Mouse (Mus musculus) frontal cortex, postnatal 25 days (tissue): ENCODE data around the gene Rnf2.
"Not testable (repeated sequence)": the region's sequence is repeated elsewhere in the genome, so short reads cannot be mapped to it uniquely, and the experiment has no call there.

Experiments used
- DNase-seq, 2 experiments: peaks; one replicate each; pipeline ENCODE4 v3.0.0; 2022; ENCODE audit warnings: low spot score in 2 of 2

The Rnf2 gene

GRCm38 (mm10) chr1:151484754-151485153 lies 16.0 kb downstream of the Rnf2 start:
- no peak for DNase-seq

GRCm38 (mm10) chr1:151483568-151483967 lies 17.2 kb downstream of the Rnf2 start:
- DNase-seq = no peak

GRCm38 (mm10) chr1:151482497-151482896 lies 18.3 kb downstream of the Rnf2 start:
- no peak for DNase-seq

- DNase-seq = not testable (repeated sequence)
These were observed 28.4 kb downstream of the Rnf2 start for GRCm38 (mm10) chr1:151472386-151472785.

- DNase-seq = no peak
These were observed 29.3 kb downstream of the Rnf2 start for GRCm38 (mm10) chr1:151471429-151471828.

GRCm38 (mm10) chr1:151466571-151466970 lies 34.2 kb downstream of the Rnf2 start:
- DNase-seq = no peak

GRCm38 (mm10) chr1:151464914-151465313 lies 35.8 kb downstream of the Rnf2 start:
- no peak for DNase-seq

- no peak for DNase-seq
These were observed 39.5 kb downstream of the Rnf2 start for GRCm38 (mm10) chr1:151461265-151461664.

GRCm38 (mm10) chr1:151457087-151457486 lies 43.7 kb downstream of the Rnf2 start:
- no peak for DNase-seq

GRCm38 (mm10) chr1:151451946-151452345 lies 48.8 kb downstream of the Rnf2 start:
- DNase-seq = no peak

- DNase-seq = no peak
These were observed 49.9 kb downstream of the Rnf2 start for GRCm38 (mm10) chr1:151450851-151451250.

GRCm38 (mm10) chr1:151449866-151450265 lies 50.9 kb downstream of the Rnf2 start:
- DNase-seq = no peak

- no peak for DNase-seq
These were observed 65.3 kb downstream of the Rnf2 start for GRCm38 (mm10) chr1:151435431-151435830.

GRCm38 (mm10) chr1:151429316-151429715 lies 71.4 kb downstream of the Rnf2 start:
- no peak for DNase-seq

- DNase-seq = peak; percentile 94 to 99
These were observed 72.2 kb downstream of the Rnf2 start, which contains the start of the genes Swt1 and Trmt1l for GRCm38 (mm10) chr1:151428263-151429221. Swt1 (minus strand) TSS chr1:151428455. Trmt1l (plus strand) TSS chr1:151428542.

GRCm38 (mm10) chr1:151427888-151428262 lies 72.9 kb downstream of the Rnf2 start:
- no peak for DNase-seq

GRCm38 (mm10) chr1:151426947-151427600 lies 73.7 kb downstream of the Rnf2 start:
- DNase-seq = no peak

GRCm38 (mm10) chr1:151422178-151422577 lies 78.6 kb downstream of the Rnf2 start:
- DNase-seq = no peak

GRCm38 (mm10) chr1:151409827-151410226 lies 90.9 kb downstream of the Rnf2 start:
- no peak for DNase-seq
